Mouse (Mus musculus) layer of hippocampus, adult 11-12 months (tissue): Measurements from ENCODE around the gene Stard7.
"Not testable (repeated sequence)": the region's sequence is repeated elsewhere in the genome, so short reads cannot be mapped to it uniquely, and the experiment has no call there.

Source experiments
- DNase-seq: peaks from one replicate; pipeline ENCODE4 v3.0.0; 2022; ENCODE audit warnings: low spot score

The Stard7 gene

DNA sequence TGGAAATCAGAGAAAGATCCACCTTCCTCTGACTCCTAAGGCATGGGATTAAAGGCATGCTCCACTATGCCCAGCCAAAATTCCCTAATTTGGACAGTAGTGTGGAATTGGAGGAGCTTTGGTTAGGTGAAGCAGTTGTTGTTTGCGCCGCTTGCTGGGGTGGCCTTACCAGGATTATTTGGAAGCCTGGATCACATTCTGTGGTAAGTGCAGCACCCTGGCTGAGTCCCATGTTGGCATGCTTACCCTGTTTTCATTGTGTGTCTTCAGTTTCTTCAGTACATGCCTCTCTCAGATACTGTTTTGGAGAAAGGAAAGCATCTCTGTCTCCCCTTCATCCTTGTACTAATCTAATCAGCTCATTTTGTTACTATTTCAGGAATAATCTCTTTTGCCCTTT is 4.6 kb downstream of the Stard7 start:
- no peak for DNase-seq

DNA sequence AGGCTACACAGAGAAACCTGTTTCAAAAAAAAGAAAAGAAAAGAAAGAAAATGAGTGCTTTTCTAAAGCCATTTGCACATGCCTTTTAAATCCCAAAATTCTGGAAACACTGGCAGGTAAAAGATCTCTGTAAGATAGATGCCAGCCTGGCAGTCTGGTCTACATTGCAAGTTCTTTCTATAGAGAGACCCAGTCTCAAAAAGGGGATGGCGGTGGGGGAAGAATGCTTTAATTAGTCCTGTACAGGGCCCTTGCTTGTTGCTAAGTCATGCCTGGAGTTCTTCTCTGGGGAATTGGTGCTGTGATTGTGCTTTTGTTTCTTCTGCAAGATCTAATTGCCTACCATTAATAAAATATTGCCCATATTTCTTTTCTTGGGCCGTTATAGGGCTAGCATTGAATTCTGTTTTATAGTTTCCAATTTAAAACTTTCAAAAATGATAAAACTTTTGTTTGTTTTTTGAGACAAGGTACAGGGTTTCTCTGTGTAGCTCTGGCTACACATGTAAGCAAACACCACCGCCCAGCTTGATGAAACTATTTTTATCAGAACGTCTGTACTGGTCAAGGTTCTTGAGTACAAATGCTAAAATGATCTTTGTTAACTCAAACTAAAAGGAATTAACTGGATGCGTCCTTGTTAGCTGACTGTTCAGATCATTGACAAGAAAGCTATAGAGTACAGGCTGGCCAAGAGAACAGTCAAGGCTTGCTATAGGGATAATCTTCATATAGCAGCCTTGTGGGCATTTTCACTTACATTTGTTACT is 5.7 kb downstream of the Stard7 start:
- no peak for DNase-seq

DNA sequence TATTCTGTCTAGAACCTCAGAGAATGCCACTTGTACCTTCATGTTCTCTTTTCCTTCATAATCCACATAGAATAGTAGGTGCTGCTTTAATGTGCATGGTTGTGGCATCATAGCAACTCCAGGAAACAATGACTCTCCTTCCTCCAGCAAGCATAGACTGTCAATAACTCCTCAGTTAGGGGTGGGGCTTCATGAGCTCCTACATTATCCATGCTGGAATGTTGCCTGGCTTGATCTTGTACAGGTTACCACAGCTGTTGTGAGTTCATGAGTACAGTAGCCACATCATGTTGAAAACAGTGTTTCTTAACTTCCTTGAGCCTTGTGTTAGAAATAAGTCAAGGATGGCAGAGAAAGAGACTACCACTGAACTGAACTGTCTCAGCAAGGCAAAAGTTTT is 8.1 kb downstream of the Stard7 start:
- no peak for DNase-seq

DNA sequence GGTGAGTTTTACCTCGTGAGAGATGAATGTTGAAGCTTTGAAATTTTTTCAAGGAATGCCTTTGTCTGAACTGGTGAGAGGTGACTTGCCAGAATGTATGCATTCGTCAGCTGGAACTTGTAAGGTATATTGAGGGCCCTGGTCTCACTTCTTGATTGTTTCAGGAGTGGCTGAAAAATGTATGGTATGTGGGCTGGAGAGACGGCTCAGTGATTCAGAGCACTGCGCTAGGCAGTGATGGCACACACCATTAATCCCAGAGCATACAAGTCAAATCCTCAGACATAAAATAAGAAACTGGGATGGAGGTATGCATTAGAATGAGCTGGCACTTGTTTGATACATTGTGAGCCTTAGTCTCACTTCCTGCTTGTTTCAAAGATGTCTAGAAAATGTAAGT is 22.2 kb downstream of the Stard7 start:
- no peak for DNase-seq

DNA sequence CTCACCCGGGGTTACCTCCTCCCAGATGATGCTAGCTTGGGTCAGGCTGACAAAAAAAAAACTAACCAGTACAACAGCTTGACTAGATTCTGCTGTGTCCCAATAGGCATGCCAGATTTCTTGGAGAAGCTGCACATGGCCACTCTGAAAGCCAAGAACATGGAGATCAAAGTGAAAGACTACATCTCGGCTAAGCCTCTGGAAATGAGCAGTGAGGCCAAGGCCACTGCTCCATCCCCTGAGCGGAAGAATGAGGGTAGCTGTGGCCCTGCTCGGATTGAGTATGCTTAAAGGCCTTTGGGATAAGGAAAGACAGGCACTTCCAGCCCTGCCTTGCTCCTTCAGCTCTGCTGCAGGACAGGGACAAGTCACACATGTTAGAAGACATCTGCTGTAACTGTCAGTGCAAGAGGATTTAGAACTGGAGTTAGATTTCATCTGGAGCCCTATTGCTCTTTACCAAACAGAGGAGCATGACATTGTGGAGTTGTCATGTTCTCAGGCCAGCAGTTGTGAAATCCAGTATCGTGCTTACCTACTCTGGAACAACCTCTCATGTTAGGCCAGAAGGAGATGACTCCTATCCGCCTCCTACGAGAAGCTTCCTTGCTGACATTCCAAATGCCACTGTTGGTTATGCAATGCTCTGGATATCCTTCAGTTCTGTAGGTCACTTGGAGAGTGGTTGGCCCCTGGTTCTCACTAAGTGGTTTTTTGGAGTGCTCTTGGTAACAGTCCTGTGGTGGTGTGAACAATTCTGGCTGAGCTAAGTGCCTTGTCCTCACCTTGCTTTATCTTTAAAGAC is 27.2 kb downstream of the Stard7 start:
- no peak for DNase-seq

DNA sequence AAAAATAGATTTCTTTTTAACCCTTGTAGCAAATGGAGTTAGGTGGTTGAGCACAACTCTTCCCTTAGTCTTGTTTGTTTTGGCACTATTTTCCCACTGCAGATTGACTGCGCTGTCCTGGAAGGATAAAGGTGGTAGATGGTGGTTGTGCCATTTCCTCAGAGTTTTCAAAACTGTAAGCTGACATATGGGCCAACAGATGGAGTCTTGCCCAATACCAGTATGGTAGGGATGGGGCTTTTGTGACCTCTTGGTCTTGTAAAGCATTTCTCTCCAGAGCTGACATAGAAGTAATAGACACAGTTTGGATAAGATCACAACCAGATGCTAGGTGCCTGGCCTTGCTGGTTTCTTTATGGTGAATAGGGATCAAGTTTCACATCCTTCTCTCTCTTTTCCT is 28.0 kb downstream of the Stard7 start:
- DNase-seq: no peak

DNA sequence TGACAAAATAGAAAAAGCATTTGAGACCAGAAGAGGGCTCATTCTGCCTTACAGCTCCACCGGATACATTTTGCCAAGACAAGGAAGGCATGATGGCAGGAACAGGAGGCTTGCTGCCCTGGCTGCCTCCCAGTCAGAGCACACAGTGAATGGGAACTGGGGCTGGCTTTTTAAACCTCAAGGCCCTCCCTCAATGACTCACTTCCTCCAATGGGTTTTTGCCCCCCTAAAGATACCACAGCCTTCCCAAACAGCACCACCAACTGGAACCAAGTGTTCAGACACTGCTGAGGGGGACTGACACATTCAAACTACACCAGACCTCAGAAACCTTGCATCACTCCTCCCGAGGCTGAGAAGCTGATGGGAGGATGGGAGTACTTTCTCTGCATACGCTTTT is 30.7 kb downstream of the Stard7 start:
- no peak for DNase-seq

DNA sequence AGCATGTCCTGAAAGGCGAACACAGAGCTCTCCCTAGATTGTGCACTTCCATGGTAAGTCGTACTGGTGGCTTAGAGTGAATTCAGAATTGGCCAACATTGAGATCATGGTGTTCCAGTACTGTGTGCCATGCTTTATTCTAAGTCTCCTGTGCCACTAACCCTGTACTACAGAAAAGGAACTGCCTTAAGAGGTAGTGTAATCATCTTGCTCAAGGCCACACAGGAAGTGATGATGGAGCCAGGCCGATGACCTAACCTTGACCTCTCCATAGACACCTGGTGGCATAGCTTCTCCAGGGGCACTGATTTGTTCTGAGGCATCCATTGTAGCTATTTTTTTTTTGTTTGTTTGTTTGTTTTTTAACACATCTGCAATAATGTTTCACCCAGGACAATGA is 31.9 kb downstream of the Stard7 start:
- no peak for DNase-seq

DNA sequence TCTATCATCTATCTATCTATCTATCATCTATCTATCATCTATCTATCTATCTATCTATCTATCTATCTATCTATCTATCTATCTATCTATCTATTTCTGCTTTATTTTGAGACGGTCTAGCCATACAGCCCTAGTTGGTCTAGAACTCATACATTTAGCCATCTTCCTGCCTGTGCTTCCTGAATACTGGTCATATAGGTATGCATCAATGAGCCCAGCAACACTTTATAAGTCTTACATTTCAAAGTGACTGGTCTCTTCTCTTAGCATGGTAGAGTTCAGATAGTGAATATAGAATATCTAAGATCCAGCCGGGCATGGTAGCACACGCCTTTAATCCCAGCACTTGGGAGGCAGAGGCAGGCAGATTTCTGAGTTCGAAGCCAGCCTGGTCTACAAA is 34.2 kb downstream of the Stard7 start:
- not testable (repeated sequence) for DNase-seq

DNA sequence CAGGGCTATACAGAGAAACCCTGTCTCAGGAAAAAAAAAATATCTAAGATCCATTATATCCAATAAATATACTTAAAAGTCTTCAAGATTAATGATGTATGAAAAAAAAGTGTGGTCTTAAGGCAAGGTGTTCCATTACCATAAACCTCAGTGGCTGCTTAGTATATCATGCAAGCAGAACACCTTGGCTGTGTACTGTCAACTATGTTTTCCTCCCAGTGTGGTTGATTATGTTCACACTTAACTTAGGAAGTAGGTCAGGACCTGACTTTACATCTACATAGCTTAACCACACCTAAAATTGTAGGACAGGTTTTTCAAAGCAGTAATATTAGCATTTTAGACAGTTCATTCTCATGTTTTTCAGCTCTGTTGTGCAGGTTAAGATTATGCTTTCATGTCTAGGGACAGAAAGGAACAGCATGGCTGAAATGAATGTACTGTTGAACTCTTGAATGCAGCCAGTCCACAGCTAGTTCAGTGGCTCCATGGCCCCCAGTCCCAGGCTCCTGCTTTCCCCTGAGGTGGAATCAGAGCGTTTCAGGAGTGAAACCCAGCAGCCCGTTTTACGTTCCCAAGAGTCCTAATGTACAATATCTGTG is 34.7 kb downstream of the Stard7 start:
- DNase-seq: no peak

DNA sequence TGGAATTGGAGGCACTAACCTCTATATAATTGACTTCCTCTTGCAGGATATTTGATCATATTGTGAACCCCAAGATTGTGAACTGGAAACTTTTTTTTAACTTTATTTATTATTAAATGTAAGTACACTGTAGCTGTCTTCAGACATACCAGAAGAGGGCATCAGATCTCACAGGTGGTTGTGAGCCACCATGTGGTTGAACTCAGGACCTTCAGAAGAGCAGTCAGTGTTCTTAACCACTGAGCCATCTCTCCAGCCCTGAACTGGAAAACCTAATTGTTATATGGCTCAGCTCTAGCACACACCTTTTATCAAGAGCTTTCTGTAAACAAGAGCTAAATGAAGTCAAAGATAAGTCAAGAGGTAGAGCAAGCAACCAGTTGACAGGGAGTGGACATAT is 36.1 kb downstream of the Stard7 start:
- no peak for DNase-seq

DNA sequence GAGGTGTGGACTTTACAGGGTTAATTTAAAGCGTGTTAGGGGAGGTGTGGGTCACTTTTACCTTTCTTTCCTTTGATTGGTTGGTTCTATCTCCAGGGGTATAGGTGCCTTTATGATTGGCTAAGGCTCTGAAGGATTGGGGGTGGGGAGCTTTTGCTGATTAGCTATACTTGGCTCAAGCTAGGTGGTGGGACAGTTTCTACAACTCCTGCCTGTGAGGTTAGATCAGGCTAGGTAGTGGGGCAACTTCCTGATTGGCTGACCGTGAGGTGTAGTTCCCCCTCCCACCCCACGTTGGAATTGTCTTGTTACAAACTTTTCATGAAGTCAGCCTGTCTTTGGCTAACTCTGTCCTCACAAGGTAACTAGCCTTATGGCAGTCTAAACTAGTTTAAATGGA is 37.2 kb downstream of the Stard7 start:
- no peak for DNase-seq

DNA sequence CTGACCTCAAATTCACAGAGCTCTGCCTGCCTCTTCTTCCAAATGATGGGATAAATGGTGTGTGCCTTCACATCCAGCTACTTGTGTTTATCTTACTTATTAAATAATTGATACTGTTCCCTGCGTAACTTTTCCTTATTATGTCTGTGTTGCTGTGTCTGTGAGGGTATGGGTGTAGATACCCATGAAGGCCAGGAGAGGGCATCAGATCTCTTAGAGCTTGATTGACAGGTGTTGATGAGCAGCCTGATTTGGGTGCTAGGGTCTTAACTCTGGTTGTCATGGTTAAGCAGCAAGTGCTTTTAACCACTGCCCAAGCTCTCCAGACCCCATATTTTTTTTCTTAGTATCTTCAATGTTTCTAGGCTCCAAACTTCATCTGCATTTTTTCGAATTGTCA is 38.6 kb downstream of the Stard7 start:
- DNase-seq: no peak

DNA sequence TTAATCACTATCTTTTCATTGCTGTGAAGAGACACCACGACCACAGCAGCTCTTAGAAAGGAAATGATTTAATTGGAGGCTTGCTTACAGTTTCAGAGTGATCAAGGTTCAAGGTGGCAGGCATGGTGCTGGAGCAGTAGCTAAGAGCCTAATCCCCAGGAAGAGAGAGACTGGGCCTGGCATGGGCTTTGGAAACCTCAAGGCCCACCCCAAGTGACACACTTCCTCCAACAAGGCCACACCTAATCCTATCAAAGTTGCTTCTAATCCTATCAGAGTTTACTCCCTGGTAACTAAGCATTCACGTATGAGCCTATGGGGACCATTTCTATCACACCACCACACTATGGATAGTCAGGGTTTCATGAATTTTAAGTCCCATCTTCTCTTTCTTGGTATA is 40.2 kb downstream of the Stard7 start:
- no peak for DNase-seq

DNA sequence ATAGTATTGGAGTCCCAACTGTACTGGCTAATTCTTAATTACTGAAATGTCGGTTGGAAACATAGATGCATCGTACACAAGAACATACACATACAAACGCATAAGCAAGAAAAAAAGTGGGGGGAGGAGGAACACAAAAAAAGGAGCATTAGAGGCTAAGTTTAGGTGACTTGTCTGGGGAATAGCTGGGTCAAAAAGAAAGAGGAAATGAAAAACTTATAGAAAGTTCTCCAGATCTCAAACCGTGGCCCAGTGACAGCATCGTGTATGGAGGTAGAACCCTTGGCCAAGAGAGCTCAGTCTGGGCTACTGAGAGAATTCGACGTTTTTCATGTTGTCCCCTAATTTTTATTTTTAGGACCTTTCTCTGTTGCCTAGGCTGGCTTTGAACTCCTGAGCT is 40.7 kb downstream of the Stard7 start:
- DNase-seq: no peak

DNA sequence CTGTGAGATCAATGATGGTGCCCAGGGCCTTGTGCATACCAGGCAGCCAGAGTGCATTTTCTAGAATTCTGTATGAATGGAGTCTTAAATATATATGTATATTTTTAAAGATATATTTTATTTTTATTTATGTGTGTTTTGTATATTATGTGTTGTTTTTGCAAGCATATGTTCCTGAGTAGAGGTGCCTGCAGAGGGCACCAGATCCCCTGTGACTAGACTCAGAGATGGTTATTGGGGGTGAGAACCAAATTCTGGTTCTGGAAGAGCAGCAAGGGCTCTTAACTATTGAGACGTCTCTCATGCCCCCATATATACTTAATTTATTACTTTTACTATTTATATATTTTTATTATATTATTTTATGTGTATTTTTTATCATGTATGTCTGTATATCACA is 41.2 kb downstream of the Stard7 start:
- no peak for DNase-seq

DNA sequence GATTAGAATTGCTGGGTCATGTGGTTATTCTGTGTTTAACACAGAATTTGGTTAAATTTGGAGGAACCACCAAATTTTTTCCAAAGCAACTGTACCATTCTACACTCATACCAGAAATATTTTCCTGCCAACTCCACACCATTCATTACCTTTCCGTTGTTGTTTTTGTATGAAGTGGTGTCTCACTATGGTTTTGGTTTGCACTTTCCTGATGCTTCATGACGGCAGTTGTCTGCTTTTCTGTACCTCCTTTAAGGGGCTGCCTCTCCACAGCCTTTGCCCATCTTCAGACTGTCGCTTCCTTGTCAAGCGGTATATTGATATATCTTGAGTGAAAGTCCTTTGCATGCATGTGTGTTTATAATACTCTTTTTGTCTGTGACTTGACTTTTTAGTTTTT is 42.8 kb downstream of the Stard7 start:
- no peak for DNase-seq

DNA sequence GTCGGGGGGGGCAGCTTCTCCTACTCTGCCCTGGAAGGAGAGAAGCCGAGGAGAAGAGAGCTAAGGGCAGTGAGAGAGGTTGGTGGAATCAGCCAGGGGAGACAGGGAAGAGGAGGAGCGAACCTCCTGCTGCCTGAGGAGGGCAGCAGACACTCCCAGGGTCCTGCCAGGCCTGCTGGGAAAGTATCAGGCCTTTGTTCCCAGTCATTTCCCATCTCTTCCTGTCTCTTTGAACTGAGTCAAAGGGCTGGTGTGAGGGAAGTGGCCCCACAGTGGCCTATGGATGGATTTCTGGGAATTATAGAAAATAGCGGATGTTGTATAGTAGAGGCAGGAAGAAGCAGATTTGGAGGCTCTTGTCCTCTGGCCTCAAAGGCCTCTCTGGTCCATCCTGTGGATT is 43.9 kb downstream of the Stard7 start:
- DNase-seq: no peak

DNA sequence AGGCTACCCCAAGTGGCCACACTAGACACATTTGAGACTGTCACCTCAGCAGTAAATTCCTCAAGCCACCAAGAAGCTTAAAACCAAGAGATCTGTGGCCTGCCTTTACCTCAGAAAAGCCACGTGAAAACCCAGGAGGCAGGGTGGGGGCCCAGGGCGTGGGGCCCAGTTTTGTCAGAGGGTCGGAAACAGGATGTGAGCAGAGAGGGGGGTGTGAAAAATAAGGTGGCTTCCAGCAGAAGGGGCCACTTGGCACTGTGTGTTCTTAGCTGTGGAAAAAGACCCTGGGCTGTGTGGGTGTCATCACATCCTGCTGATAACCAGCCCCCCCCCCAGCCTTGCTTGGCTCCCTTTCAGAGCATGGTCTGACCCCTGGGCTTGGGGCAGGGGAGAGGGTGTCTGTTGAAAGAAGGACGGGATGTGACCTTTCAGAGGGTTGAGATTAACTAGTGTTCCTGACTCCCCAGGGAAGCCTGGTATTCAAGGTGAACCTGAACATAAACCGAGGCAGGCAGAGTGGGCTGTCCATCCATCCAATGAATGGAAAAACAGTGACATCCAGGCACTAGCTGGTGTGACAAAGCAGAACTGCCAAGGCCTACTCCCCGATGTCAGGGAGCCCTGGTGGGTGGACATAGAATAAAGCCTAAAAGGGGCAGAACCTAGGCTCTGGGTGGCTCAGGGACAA is 44.6 kb downstream of the Stard7 start:
- no peak for DNase-seq

DNA sequence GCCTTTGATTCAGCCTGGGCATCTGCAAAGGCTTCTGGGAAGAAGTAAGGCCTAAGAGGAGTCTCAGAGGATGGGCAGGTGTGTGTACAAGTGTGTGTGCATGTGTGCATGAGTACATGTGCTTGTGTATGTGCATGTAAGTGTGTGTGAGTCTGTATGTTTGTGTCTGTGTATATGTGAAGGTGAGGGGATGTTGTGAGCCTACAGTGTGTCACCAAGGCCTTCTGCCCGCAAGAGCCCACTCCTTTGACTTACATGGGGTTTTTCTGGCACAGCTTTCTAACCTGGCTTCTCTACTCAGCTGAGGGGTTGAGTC is 45.1 kb downstream of the Stard7 start:
- DNase-seq: no peak

DNA sequence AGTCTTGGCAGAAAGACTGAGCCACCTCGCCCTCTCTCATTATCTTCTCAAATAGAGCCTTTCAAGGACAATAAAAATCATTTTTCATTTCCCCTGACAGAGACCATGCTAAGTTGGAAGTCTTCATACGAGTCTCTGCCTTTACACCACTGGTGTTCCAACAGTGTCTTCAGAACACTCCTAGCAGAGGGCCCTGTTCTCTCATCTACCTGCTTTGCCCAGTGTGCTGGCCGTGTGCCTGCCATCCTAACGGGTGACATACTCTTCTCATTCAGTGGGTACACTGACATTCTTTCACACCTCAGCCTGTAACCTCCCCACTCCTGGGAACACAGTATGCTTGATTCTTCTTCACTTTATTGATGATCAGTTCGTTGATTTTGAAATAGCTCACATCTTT is 46.4 kb downstream of the Stard7 start:
- no peak for DNase-seq

DNA sequence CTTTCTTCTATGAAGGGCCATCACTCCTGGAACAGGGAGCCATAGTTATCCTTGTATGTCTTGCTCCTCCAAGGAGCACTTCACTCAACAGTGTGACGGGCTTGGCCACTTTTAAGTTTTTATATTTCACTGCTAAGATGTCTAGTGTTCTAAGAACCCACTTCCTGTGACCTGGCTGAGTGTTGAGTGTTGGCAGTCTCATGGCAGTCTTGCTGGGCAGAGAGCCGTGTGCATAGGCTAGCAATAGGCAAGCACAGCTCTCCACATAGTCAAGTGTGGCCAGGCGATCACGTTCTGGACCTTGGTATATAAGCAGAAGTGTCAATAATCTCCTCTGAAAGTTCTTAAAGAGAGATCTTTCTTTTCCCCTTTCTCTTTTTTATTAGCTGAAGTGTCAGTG is 48.1 kb downstream of the Stard7 start:
- DNase-seq: no peak

DNA sequence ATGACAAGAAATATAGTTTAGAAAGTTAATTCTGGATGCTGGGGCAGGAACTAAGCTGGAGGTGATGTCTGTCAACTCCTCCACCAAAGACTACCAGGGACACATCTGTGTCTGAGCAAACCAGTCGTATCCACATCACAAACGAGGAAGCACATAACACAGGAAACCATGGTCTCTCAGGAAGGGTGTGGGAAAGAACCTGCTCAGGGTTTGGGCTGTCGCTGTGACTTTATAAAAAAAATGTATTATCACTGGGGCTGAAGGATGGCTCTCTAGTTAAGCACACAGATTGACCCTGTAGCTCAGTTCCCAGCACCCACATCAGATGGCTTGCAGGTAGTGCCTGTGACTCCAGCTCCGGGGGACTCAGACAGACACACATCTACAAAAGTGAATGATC is 49.1 kb downstream of the Stard7 start:
- DNase-seq: no peak
